Mouse (Mus musculus): ENCODE results near the gene Abcc2.

- TF ChIP-seq CTCF (IDR thresholded peaks at IDR 0.05; ENCODE audit: extremely low read depth, insufficient read length, insufficient replicate concordance, low read depth, low read length) (no peak), POLR2A (IDR thresholded peaks at IDR 0.05; ENCODE audit: low read depth, low read length) (no peak)
Measured at GRCm38 (mm10) chr19:43801427-43802051, 19.5 kb downstream of the Abcc2 start.

Data from small intestine, adult 2 months (tissue).